Mouse (Mus musculus) C2C12 (cell line): ENCODE measurements around the gene Rabggtb.

ENCODE experiments used
- CEBPB ChIP-seq: IDR thresholded peaks from one replicate; pipeline ENCODE4 v1.6.1; 2011; ENCODE audit warnings: low read depth, mild to moderate bottlenecking, control low read depth, moderate library complexity
- CTCF ChIP-seq: IDR thresholded peaks from one replicate; pipeline ENCODE4 v1.5.1; 2011; ENCODE audit not compliant: control insufficient read depth, insufficient read depth, insufficient read length
- FOSL1 ChIP-seq: IDR thresholded peaks from one replicate; pipeline ENCODE4 v1.8.0; 2011; ENCODE audit warnings: mild to moderate bottlenecking, low read length; ENCODE audit not compliant: poor library complexity, insufficient read depth, severe bottlenecking
- MAX ChIP-seq: IDR thresholded peaks from one replicate; pipeline ENCODE4 v1.6.1; 2011; ENCODE audit warnings: mild to moderate bottlenecking, control low read depth
- MYOD1 ChIP-seq: IDR thresholded peaks from one replicate; pipeline ENCODE4 v1.6.1; 2011; ENCODE audit warnings: low read depth; ENCODE audit not compliant: control insufficient read depth, insufficient read length
- USF1 ChIP-seq: IDR thresholded peaks from one replicate; pipeline ENCODE4 v1.6.1; 2011; ENCODE audit warnings: low read depth, mild to moderate bottlenecking, control low read depth, moderate library complexity

- TF ChIP-seq MYOD1 (no peak), CTCF (no peak), MAX (no peak), CEBPB (no peak), USF1 (no peak), FOSL1 (no peak)
Measured at GRCm38 (mm10) chr3:153940021-153940420, 27.2 kb upstream of the Rabggtb start.
